Mouse (Mus musculus) ES-E14 (cell line): ENCODE results near the gene Lbp.

Experiments
- HCFC1 ChIP-seq: IDR thresholded peaks from 2 replicates; pipeline ENCODE4 v1.6.1; 2012; ENCODE audit warnings: low read length, inconsistent platforms, borderline replicate concordance; ENCODE audit not compliant: insufficient read depth
- MAFK ChIP-seq: IDR thresholded peaks from 2 replicates; pipeline ENCODE4 v1.6.1; 2014; ENCODE audit warnings: mild to moderate bottlenecking, low read depth, low read length, inconsistent platforms; ENCODE audit not compliant: insufficient read depth
- ZC3H11A ChIP-seq: IDR thresholded peaks from 2 replicates; pipeline ENCODE4 v1.6.1; 2012; ENCODE audit warnings: low read depth, mild to moderate bottlenecking, inconsistent platforms, low read length, borderline replicate concordance
- ZNF384 ChIP-seq: IDR thresholded peaks from 2 replicates; pipeline ENCODE4 v1.6.1; 2012; ENCODE audit warnings: low read depth, low read length, inconsistent platforms

DNA sequence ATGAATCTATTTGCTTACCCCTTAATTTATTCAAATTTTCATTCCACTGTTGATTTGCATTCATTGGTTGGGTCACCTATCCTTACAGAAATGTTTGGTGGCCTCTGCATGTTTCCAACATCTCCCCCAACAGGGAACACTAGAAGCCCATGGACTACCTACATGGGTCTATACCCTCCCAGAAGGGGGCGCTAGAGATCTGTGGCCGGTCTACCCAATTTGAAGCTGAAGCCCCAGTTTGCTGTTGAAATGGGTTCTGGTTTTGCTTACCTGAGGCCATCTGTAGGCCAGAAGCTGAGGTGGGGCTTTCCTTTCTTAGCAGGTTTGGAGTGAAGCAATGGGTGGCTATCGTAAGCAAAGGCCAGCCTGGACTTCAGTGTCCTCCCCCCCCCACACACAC lies 30.9 kb upstream of the Lbp start:
- no peak for TF ChIP-seq ZNF384
- TF ChIP-seq MAFK: no peak
- no peak for TF ChIP-seq HCFC1
- TF ChIP-seq ZC3H11A: no peak
